Mouse (Mus musculus): ENCODE measurements around the gene Epc2.

Gene Epc2

GRCm38 (mm10) chr2:49450931-49451636 is at the start of gene Epc2:
TSS of gene Epc2 (plus strand) at chr2:49451486.
- peak; percentile 77 to 79 for DNase-seq (ENCODE audit: low read depth in 2 of 2, low spot score in 2 of 2)

DNA sequence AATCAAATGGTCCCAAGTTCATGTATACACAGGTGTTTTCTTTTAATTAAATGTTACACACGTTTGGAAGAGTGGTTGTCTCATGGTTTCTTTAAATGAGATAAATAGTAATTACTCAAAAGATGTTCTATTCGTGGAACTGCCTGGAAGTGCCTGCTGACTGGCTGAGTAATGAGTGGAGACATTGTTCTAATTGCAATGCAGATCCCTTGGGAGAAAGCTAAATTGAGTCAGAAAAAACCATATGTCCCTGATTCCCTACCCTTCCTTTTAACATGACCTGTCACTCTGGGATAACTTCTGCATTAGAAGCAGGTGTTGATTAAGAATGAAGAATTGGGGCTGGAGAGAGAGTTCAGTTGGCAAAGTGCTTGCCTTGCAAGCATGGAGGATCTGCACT is 45.3 kb upstream of the Epc2 start:
- no peak for DNase-seq (ENCODE audit: low read depth in 2 of 2, low spot score in 2 of 2)

DNA sequence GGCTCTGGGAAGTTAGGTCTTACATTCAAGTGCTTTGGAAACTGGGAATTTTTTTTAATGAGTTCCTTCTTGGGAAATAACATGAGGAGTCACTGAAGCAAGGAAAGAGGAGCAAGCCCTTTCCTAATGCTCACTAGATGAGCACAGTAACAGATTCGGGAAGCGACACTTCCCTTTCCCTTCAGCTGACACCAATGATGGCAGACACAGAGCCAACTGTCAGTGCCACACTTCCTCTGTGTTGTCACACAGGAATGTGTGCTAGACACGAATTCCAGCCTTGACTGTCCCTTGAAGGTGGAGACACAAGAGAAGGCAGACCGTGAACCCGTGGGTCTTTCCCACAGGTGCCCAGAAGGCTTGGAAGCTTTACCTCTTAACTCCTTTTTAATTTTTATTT is 39.6 kb upstream of the Epc2 start:
- DNase-seq (ENCODE audit: low read depth in 2 of 2, low spot score in 2 of 2), result no peak

- DNase-seq (ENCODE audit: low read depth in 2 of 2, low spot score in 2 of 2), result no peak
Observed at GRCm38 (mm10) chr2:49412576-49412975, 38.7 kb upstream of the Epc2 start.

DNA sequence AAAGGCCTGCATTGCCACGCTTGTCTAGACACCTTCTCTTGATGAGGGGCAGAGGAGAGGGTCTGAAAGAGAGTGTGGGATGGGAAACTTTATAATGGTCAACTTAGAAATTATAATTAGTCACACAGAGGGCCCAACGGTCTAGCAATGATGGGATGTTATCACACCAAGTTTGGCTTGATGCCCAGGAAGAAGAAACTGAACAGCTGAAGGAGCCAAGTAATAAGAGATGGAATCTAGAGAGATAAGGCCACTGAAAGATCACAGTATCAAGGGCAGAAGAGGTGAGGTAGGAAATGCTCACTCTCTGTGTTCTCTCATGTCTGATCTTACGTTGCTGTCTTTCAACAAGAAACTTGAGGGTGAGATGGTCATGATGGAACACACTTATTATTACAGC is 35.4 kb upstream of the Epc2 start:
- DNase-seq (ENCODE audit: low read depth in 2 of 2, low spot score in 2 of 2), result no peak

- DNase-seq (ENCODE audit: low read depth in 2 of 2, low spot score in 2 of 2), result peak; percentile 8 to 35
Observed at GRCm38 (mm10) chr2:49417018-49417604, 34.2 kb upstream of the Epc2 start.

DNA sequence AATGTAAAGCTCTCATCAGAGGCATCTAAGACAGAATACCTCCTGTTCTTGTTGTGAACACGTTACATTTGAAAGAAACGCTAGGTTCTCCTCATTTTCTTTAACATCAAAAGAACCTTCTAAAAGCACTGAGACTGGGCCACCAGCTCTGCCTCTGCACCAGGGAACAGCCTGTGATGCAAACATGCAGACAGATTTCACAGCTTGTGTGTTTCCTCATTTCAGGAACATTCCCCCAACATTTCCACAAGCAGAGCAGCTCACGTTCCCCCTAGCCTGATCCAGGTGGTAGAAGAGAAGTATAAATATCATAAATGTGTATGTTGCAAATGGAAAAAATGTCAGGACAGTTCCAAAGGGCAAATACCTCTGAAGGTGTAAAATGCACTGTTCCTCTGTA is 30.9 kb upstream of the Epc2 start:
- no peak for DNase-seq (ENCODE audit: low read depth in 2 of 2, low spot score in 2 of 2)

GRCm38 (mm10) chr2:49423857-49424256 is 27.4 kb upstream of the Epc2 start:
- no peak for DNase-seq (ENCODE audit: low read depth in 2 of 2, low spot score in 2 of 2)

- no peak for DNase-seq (ENCODE audit: low read depth in 2 of 2, low spot score in 2 of 2)
Observed at GRCm38 (mm10) chr2:49424788-49425187, 26.5 kb upstream of the Epc2 start.

- no peak for DNase-seq (ENCODE audit: low read depth in 2 of 2, low spot score in 2 of 2)
Observed at GRCm38 (mm10) chr2:49426175-49426574, 25.1 kb upstream of the Epc2 start.

DNA sequence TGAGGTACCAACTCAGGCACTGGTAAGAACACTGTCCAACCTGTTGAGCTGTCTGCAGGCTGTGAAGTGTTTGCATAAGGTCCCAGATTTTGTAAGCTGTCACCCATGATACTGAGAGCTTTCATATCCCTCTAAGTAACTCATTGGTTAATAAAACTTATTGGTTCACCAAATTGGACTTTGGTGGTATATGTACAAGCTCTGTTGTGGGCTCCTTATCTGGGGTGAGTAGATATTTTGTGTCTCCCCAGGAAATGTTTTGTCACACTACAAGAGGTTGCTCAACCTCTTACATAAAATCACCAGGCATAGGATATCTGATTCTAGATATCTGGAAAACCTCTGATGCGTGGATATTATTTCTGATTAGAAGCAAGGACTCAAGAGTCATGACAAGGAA is 20.3 kb upstream of the Epc2 start:
- DNase-seq (ENCODE audit: low read depth in 2 of 2, low spot score in 2 of 2), result no peak

DNA sequence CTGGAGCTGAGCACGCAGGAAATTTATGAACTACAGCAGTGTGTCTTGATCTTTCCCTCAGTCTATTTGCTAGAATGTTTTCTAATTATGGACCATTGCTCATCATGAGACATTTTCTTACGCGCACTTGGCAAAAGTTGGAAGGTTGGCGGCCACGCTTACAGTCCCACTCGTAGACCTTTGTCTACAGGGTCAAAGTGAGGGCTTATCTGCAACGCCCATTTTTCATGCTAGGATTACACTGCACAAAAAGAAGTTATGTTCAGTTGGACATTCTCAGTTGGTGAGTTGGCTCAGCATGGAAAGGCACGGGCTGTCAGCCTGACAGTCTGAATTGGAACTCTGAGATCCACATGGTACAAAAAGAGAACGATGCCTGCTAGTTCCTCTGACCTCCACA is 18.1 kb upstream of the Epc2 start:
- no peak for DNase-seq (ENCODE audit: low read depth in 2 of 2, low spot score in 2 of 2)

- no peak for DNase-seq (ENCODE audit: low read depth in 2 of 2, low spot score in 2 of 2)
Observed at GRCm38 (mm10) chr2:49446238-49446637, 5.0 kb upstream of the Epc2 start.

GRCm38 (mm10) chr2:49447586-49448475 is 3.5 kb upstream of the Epc2 start:
- no peak for DNase-seq (ENCODE audit: low read depth in 2 of 2, low spot score in 2 of 2)

- no peak for DNase-seq (ENCODE audit: low read depth in 2 of 2, low spot score in 2 of 2)
Observed at GRCm38 (mm10) chr2:49450467-49450866, 819 bp upstream of the Epc2 start.

DNA sequence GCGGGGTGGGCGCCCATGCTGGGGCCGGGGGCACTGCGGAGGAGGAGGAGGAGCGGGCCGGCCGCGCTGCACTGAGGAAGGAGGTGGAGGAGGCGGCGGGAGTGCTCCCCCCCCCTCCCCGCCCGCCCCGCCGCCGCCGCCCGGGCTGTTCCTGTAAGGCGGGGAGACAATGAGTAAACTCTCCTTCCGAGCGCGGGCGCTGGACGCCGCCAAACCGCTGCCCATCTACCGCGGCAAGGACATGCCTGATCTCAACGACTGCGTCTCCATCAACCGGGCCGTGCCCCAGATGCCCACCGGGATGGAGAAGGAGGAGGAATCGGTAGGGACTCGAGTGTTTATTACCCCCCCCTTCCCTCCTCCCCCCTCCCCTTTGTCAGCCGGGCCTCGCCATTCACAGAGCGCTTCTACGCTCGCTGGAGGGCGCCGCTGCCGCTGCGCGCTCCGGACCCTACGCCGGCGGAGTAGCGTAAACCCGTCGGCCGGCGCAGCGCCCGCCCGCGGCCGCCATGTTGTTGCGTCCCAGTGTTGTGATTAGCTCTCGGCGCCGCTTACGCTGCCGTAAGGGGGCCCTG is 438 bp downstream of the Epc2 start:
- peak; percentile 90 to 94 for DNase-seq (ENCODE audit: low read depth in 2 of 2, low spot score in 2 of 2)

- DNase-seq (ENCODE audit: low read depth in 2 of 2, low spot score in 2 of 2), result peak; percentile 58 to 71
Observed at GRCm38 (mm10) chr2:49452451-49453081, 1.3 kb downstream of the Epc2 start.

- no peak for DNase-seq (ENCODE audit: low read depth in 2 of 2, low spot score in 2 of 2)
Observed at GRCm38 (mm10) chr2:49457797-49458196, 6.5 kb downstream of the Epc2 start.

DNA sequence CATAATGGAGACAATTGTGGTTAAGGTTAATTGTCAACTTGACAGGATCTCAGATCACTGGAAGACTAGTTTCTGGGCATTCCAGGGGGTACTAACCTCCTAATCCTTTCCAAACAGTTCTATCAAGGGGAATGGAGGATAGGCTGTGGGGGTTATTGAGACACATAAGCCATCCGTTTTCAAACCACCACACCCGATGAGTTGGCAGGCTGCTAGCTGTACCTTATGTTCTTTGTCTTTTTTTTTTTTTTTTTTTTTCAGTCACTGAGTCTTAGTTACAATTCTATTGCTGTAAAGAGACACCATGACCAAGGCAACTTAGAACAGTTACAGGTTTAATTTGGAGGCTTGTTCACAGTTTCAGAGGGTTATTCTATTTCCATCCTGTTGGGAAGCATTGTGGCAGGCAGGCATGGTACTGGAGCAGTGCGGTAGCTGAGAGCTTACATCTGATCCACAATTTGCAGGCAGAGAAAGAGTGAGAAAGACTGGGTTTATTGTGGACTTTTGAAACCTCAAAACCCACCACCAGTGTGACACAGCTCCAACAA is 14.5 kb downstream of the Epc2 start:
- DNase-seq (ENCODE audit: low read depth in 2 of 2, low spot score in 2 of 2), result no peak

GRCm38 (mm10) chr2:49467038-49467437 is 15.8 kb downstream of the Epc2 start:
- DNase-seq (ENCODE audit: low read depth in 2 of 2, low spot score in 2 of 2), result no peak

DNA sequence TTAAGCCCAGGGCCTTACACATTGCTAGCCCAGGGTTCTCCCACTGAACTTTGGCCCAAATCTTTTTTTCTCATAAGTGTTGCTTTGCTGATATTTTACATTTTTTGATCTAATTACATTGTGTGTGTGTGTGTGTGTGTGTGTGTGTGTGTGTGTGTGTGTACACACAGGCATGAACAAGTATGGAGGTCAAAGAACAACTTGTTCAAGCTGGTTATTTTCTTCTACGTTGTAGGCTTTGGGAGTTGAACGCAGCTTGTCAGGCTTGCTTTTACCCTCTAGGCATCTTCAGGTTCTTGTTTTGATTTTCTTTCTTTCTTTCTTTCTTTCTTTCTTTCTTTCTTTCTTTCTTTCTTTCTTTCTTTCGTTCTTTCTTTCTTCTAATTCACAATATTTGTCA is 19.9 kb downstream of the Epc2 start:
- DNase-seq (ENCODE audit: low read depth in 2 of 2, low spot score in 2 of 2), result no peak
